Mouse (Mus musculus) forebrain, embryonic 14.5 days (tissue): Measurements from ENCODE around the gene Hoxd13. TPM values are rescaled to one million over a fixed set of nuclear protein-coding genes. Genes with fewer than 3 reads are reported as not detected.

Experiments used
- ATAC-seq: fragments of 200-750 bp; cut with Nextera tagmentation; 2 replicates; pipeline ENCODE4 v1.8.0; 2017; ENCODE audit warnings: mild to moderate bottlenecking, moderate library complexity
- DNase-seq: peaks from one replicate; pipeline ENCODE4 v3.0.0-alpha.2; 2015; ENCODE audit warnings: low spot score
- H3K27ac ChIP-seq: fragments of 300-500 bp; sonication (generic); 2 replicates; pipeline ENCODE4 v1.5.1; 2014; ENCODE audit warnings: low read depth, mild to moderate bottlenecking, control low read depth, low read length, moderate library complexity
- H3K27me3 ChIP-seq: fragments of 300-500 bp; sonication (generic); replicated peaks from 2 replicates; pipeline ENCODE4 v1.6.1; 2014; ENCODE audit warnings: low read length, control low read depth, mixed read lengths; ENCODE audit not compliant: control insufficient read depth, insufficient read depth
- H3K36me3 ChIP-seq: fragments of 300-500 bp; sonication (generic); 2 replicates; pipeline ENCODE4 v1.6.1; 2014; ENCODE audit warnings: low read length, control low read depth; ENCODE audit not compliant: control insufficient read depth, insufficient read depth
- H3K4me1 ChIP-seq: fragments of 300-500 bp; sonication (generic); 2 replicates; pipeline ENCODE4 v1.6.1; 2014; ENCODE audit warnings: antibody characterized with exemption, low read length, control low read depth; ENCODE audit not compliant: control insufficient read depth, insufficient read depth
- H3K4me2 ChIP-seq: fragments of 300-500 bp; sonication (generic); 2 replicates; pipeline ENCODE4 v1.6.1; 2014; ENCODE audit warnings: mild to moderate bottlenecking, control low read depth, low read length
- H3K4me3 ChIP-seq: fragments of 300-500 bp; sonication (generic); 2 replicates; pipeline ENCODE4 v1.5.1; 2014; ENCODE audit warnings: low read depth, low read length, control low read depth
- H3K9ac ChIP-seq: fragments of 300-500 bp; sonication (generic); 2 replicates; pipeline ENCODE4 v1.6.1; 2014; ENCODE audit warnings: mild to moderate bottlenecking, low read length, control low read depth, moderate library complexity
- H3K9me3 ChIP-seq: fragments of 300-500 bp; sonication (generic); replicated peaks from 2 replicates; pipeline ENCODE4 v1.6.1; 2016; ENCODE audit warnings: low read length, control low read depth, mixed read lengths; ENCODE audit not compliant: control insufficient read depth
- WGBS: fragments of 180-500 bp; shearing (Covaris S2); extraction: QIAGEN DNeasy Blood & Tissue Kit; methylation state at CpG from one replicate; pipeline ENCODE4 v1.1.7; 2014; 5-methylcytosine and 5-hydroxymethylcytosine counted together
- polyA plus RNA-seq: library from polyadenylated mRNA; unstranded; fragments of >200 nt; fragmentation: Nextera tagmentation; extraction: Ambion mirVana; gene quantifications from 2 replicates; pipeline ENCODE4 v1.2.1, GENCODE M21; 2014

Hoxd13 gene
- polyA plus RNA-seq, 1 experiment from 2014 or later = not detected

DNA sequence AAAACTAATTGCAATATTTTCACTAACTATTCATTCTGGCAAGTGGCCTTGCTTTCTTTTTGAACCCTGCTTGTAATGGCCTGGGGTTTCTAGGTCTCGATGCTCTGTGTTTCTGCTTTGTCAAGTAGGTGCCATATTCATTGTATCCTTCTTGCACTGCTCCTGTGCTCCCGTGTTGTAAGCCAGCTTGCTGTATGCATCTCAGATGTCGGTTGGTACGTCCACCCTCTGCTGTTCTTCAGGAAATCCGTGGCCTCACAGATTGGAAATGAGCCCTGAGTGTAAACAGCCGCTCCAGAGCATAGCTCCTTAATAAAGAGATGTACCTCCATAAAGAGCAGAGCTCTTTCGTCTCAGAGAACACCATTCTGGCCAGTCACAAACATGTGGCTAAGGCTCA lies 39.5 kb downstream of the Hoxd13 start:
- H3K9ac ChIP-seq = no peak overlapping the region
- H3K27me3 ChIP-seq = peaks cover 95% of the 10 kb centered on the region
- peaks cover 4% of the 10 kb centered on the region; the same call in 1 of the 2 replicates for H3K4me1 ChIP-seq
- no peak for DNase-seq
- no peak for ATAC-seq
- 5% methylated on average over 7 of the region's 7 CpGs for WGBS
- no peak overlapping the region for H3K4me2 ChIP-seq
- H3K36me3 ChIP-seq = no peaks in the 10 kb centered on the region
- no peak overlapping the region for H3K27ac ChIP-seq
- H3K4me3 ChIP-seq = no peak overlapping the region
- H3K9me3 ChIP-seq = no peaks in the 10 kb centered on the region

DNA sequence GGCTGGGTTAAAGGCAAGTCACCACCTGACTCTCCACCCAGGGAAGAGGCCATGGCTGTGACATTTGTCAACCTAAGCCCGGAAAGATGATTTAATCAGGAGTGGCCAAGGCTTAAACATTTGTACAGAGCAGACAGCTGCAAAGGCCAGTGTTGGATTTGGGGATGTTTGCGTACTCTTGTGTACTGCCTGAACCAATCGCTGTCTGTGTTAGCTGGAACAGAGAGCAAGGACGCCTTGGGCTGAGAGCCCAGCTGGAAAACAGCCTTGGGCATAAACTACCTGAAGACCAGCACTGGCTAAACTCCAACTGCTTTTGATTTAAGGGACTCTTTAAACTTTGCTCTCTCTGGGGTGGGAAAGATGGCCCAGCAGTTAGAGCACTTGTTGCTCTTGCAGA lies 40.6 kb downstream of the Hoxd13 start:
- Histone ChIP-seq H3K4me1 (peaks cover 4% of the 10 kb centered on the region; the same call in 1 of the 2 replicates), H3K4me3 (no peak overlapping the region), H3K27ac (no peak overlapping the region), H3K9me3 (no peaks in the 10 kb centered on the region), H3K27me3 (peaks cover 97% of the 10 kb centered on the region), H3K4me2 (no peak overlapping the region), H3K9ac (no peak overlapping the region), H3K36me3 (no peaks in the 10 kb centered on the region)
- DNase-seq (no peak), ATAC-seq (no peak)
- 6% methylated on average over 4 of the region's 4 CpGs for WGBS

- no peak for ATAC-seq
- 3% methylated on average over 5 of the region's 5 CpGs for WGBS
- no peak overlapping the region for H3K9ac ChIP-seq
These were observed 41.6 kb downstream of the Hoxd13 start for GRCm38 (mm10) chr2:74709465-74710419.

GRCm38 (mm10) chr2:74710929-74711543 lies 42.9 kb downstream of the Hoxd13 start:
- WGBS = 1% methylated on average over 16 of the region's 16 CpGs
- no peak for ATAC-seq
- H3K9me3 ChIP-seq = no peaks in the 10 kb centered on the region
- DNase-seq = no peak
- H3K4me1 ChIP-seq = no peaks in the 10 kb centered on the region
- peaks cover 97% of the 10 kb centered on the region for H3K27me3 ChIP-seq
- H3K4me2 ChIP-seq = no peak overlapping the region
- no peak overlapping the region for H3K27ac ChIP-seq
- H3K9ac ChIP-seq = no peak overlapping the region
- no peaks in the 10 kb centered on the region for H3K36me3 ChIP-seq
- no peak overlapping the region for H3K4me3 ChIP-seq

More at GRCm38 (mm10) chr2:74709465-74710419, 41.6 kb downstream of the Hoxd13 start:
- Histone ChIP-seq H3K4me2 (no peak overlapping the region), H3K36me3 (no peaks in the 10 kb centered on the region), H3K4me1 (peaks cover 4% of the 10 kb centered on the region; the same call in 1 of the 2 replicates), H3K27ac (no peak overlapping the region), H3K9me3 (no peaks in the 10 kb centered on the region), H3K4me3 (no peak overlapping the region), H3K27me3 (peaks cover 97% of the 10 kb centered on the region)
- no peak for DNase-seq

DNA sequence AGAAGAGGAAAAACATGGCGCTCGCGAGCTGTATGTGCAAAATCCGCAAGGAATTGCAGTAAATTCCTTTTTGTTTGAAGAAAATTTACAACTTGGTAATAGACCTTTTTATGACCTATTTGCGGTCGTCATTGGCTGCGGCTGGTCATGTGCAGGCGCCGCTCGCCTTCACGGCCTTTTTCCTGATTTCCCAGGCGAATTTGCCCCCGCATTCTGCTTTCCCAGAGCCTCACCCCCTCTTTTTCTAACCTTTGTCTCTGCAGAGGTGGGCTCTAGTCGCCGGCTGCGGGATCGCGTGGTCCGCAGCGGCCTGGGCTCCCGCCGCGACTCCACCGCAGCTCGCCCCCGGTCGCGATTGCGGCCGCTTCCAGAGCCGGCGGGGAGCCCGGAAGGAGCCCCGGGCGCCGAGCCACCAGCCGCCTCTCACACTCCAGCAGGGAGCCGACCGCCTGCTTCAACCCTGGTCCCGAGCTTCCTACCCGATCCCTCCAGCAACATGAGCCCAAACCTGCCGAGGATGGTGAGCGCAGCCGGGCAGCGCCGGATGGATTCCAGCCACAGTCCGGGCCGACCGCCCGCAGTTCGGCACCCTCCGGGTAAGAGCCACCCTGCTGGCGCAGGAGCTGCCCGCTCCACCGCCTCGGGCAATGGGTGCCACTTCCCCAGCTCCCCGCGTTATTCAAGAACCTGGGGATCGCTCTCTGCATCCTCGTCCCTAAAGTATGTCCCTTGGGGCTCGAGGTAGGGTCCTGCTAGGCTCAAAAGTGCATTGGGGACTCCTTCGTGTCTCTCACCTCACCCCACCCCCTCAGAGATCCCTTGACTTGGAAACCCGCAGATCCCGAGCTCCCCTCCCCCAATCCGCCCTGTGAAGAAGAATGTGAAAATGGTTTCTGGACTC lies 43.9 kb downstream of the Hoxd13 start, which contains the start of the genes Hoxd3 and Hoxd4:
Hoxd3 (plus strand) TSS at position 207 of the 901 bp plus-strand sequence.
Hoxd4 (plus strand) TSS at position 209 of the 901 bp plus-strand sequence.
- Histone ChIP-seq H3K9me3 (no peaks in the 10 kb centered on the region), H3K27ac (no peak within 1 kb of the TSS), H3K9ac (no peak within 1 kb of the TSS), H3K36me3 (no peaks in the 10 kb centered on the region), H3K4me3 (peak within 1 kb of the TSS; percentile 11; the same call in 1 of the 2 replicates), H3K4me1 (no peaks in the 10 kb centered on the region), H3K4me2 (peak within 1 kb of the TSS; percentile 28; the same call in 1 of the 2 replicates), H3K27me3 (peaks cover 97% of the 10 kb centered on the region)
- WGBS = under 1% methylated on average over 65 of the region's 65 CpGs
- DNase-seq = no peak
- 0 out of 2 replicates have a peak, but pooled peaks have one; percentile 20 for ATAC-seq

- Histone ChIP-seq H3K27me3 (peaks cover 97% of the 10 kb centered on the region), H3K9ac (no peak overlapping the region), H3K9me3 (no peaks in the 10 kb centered on the region), H3K4me2 (no peak overlapping the region), H3K36me3 (no peaks in the 10 kb centered on the region), H3K4me3 (no peak overlapping the region), H3K27ac (no peak overlapping the region), H3K4me1 (no peaks in the 10 kb centered on the region)
- 2% methylated on average over 19 of the region's 19 CpGs for WGBS
- no peak for DNase-seq
- ATAC-seq = no peak
These were observed 45.4 kb downstream of the Hoxd13 start for GRCm38 (mm10) chr2:74713239-74714150.

GRCm38 (mm10) chr2:74714156-74714789 lies 46.2 kb downstream of the Hoxd13 start:
- Histone ChIP-seq H3K9me3 (no peaks in the 10 kb centered on the region), H3K4me2 (no peak overlapping the region), H3K36me3 (no peaks in the 10 kb centered on the region), H3K9ac (no peak overlapping the region), H3K4me3 (no peak overlapping the region), H3K27me3 (peaks cover 97% of the 10 kb centered on the region), H3K27ac (no peak overlapping the region), H3K4me1 (no peaks in the 10 kb centered on the region)
- DNase-seq = no peak
- 3% methylated on average over 18 of the region's 18 CpGs for WGBS
- no peak for ATAC-seq
